Mouse (Mus musculus) olfactory bulb, adult 2 months (tissue): ENCODE measurements around the gene Rabl6. TPM values are rescaled to one million over a fixed set of nuclear protein-coding genes. Genes with fewer than 3 reads are reported as not detected.
A peak's percentile ranks its signal among the peaks of the same experiment; 100 is the strongest.
"Not testable (repeated sequence)": the region's sequence is repeated elsewhere in the genome, so short reads cannot be mapped to it uniquely, and the experiment has no call there.

Source experiments
- H3K27ac ChIP-seq: fragments of 200-500 bp; 2 replicates; pipeline ENCODE4 v1.5.1; 2012; ENCODE audit warnings: low read depth, low read length; ENCODE audit not compliant: insufficient read depth
- H3K4me1 ChIP-seq: fragments of 200-500 bp; 2 replicates; pipeline ENCODE4 v1.6.1; 2012; ENCODE audit warnings: low read length; ENCODE audit not compliant: control insufficient read depth, insufficient read depth
- H3K4me3 ChIP-seq: fragments of 200-500 bp; 2 replicates; pipeline ENCODE4 v1.5.1; 2012; ENCODE audit warnings: mild to moderate bottlenecking, low read depth, low read length, moderate library complexity; ENCODE audit not compliant: insufficient read depth
- CTCF ChIP-seq: fragments of 200-500 bp; IDR thresholded peaks from 2 replicates; pipeline ENCODE4 v1.5.1; 2012; ENCODE audit warnings: low read depth, mild to moderate bottlenecking, low read length, moderate library complexity; ENCODE audit not compliant: insufficient read depth
- POLR2A ChIP-seq: fragments of 200-500 bp; IDR thresholded peaks from 2 replicates; pipeline ENCODE4 v1.6.1; 2012; ENCODE audit warnings: mild to moderate bottlenecking, low read depth, low read length, moderate library complexity; ENCODE audit not compliant: insufficient read depth
- WGBS: fragments of 180-500 bp; shearing (Covaris S2); methylation state at CpG from one replicate; pipeline ENCODE4 v1.1.7; 2018; 5-methylcytosine and 5-hydroxymethylcytosine counted together
- polyA plus RNA-seq: library from polyadenylated mRNA; stranded (reverse); fragments of >200 nt; gene quantifications from 2 replicates; pipeline ENCODE4 v1.2.4, GENCODE M21; 2012; ENCODE audit warnings: low replicate concordance; ENCODE audit not compliant: missing spikeins, insufficient read depth, insufficient read length

Gene Rabl6
- polyA plus RNA-seq, 1 experiment = not detected

GRCm38 (mm10) chr2:25557221-25557963 is 50.9 kb downstream of the Rabl6 start, which contains the start of gene Edf1:
TSS of gene Edf1 (plus strand) at chr2:25557847.
- under 1% methylated on average over 61 of the region's 61 CpGs for WGBS
- Histone ChIP-seq H3K27ac (peak within 1 kb of the TSS; percentile 66), H3K4me1 (peaks cover 3% of the 10 kb centered on the region; the same call in 1 of the 2 replicates), H3K4me3 (peak within 1 kb of the TSS; percentile 83)
- TF ChIP-seq POLR2A = peak; percentile 77
- peak; percentile 12; the same call in 1 of the 2 replicates for TF ChIP-seq CTCF

- no peak overlapping the region for H3K27ac ChIP-seq
Measured at GRCm38 (mm10) chr2:25556296-25556695, 52.0 kb downstream of the Rabl6 start.

DNA sequence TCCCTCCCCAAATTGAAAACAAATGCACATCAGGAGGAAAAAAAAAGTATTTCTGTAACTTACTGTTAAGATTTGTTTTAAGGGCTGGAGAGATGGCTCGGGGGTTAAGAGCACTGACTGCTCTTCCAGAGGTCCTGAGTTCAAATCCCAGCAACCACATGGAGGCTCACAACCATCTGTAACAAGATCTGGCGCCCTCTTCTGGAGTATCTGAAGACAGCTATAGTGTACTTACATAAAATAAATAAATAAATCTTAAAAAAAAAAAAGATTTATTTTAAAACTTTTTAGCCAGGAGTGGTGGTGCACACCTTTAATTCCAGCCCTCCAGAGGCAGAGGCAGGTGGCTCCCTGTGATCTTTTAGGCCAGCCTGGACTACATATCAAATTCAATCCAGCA is 52.8 kb downstream of the Rabl6 start:
- H3K4me3 ChIP-seq, H3K4me1 ChIP-seq, H3K27ac ChIP-seq: not testable (repeated sequence)
- 54% methylated on average over 2 of the region's 2 CpGs for WGBS

More at GRCm38 (mm10) chr2:25556296-25556695, 52.0 kb downstream of the Rabl6 start:
- no peak for TF ChIP-seq POLR2A
- TF ChIP-seq CTCF = no peak
- 63% methylated on average over 1 of the region's 1 CpGs for WGBS
- H3K4me1 ChIP-seq = peaks cover 3% of the 10 kb centered on the region; the same call in 1 of the 2 replicates
- H3K4me3 ChIP-seq = no peak overlapping the region

GRCm38 (mm10) chr2:25553171-25553786 is 55.0 kb downstream of the Rabl6 start:
- not testable (repeated sequence) for H3K4me1 ChIP-seq, H3K4me3 ChIP-seq, H3K27ac ChIP-seq
- 83% methylated on average over 4 of the region's 4 CpGs for WGBS

- TF ChIP-seq POLR2A (no peak), CTCF (no peak)
- H3K4me1 ChIP-seq = 0 out of 2 replicates have a peak, but pooled peaks cover 1% of the 10 kb centered on the region
- H3K4me3 ChIP-seq = no peak overlapping the region
- WGBS = 29% methylated on average over 5 of the region's 5 CpGs
- H3K27ac ChIP-seq = no peak overlapping the region
Measured at GRCm38 (mm10) chr2:25551186-25551585, 57.1 kb downstream of the Rabl6 start.

GRCm38 (mm10) chr2:25549021-25549991 is 59.0 kb downstream of the Rabl6 start:
- Histone ChIP-seq H3K27ac (no peak overlapping the region), H3K4me3 (no peak overlapping the region), H3K4me1 (peaks cover 7% of the 10 kb centered on the region; the same call in 1 of the 2 replicates)
- TF ChIP-seq POLR2A = no peak
- whole genome bisulfite sequencing = 74% methylated on average over 9 of the region's 9 CpGs

DNA sequence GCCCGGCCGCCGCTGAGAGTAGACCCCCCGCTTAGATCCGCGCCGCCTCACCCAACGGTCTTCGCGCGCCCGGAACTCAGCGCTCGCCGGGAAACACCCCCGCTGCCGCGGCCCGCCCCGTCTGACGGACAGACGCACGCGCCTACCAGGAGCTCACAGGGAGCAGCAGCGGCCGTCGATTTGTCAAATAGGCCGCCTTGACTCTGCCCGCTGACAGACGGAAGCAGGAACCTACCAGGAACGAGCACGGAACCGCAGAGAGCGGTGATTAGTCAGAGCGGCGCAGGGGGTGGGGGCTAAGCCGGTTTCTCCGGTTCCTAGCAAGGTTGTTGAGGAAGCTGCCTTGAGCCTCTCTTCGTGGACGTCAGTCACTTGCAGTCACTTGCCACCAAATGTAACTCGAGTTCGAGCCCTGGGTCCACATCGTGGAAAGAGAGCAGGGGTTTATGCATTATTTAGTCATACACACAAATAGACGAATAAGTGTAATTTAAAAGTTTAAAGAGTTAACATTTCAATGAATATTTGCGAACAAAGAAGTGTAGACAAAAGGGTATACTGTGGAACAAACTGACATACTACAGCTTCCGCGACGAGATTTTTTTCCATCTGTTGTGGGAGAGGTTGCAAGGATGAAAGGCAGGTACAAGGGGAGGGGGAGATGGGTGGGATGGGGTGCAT is 61.4 kb downstream of the Rabl6 start, which contains the start of gene Traf2:
Gene Traf2 (minus strand): TSS at position 130 of the 681 bp plus-strand sequence.
- H3K27ac ChIP-seq = peak within 1 kb of the TSS; percentile 37
- TF ChIP-seq CTCF (no peak), POLR2A (peak; percentile 40)
- 2% methylated on average over 48 of the region's 48 CpGs for WGBS
- peaks cover 7% of the 10 kb centered on the region; the same call in 1 of the 2 replicates for H3K4me1 ChIP-seq
- H3K4me3 ChIP-seq = peak within 1 kb of the TSS; percentile 72

DNA sequence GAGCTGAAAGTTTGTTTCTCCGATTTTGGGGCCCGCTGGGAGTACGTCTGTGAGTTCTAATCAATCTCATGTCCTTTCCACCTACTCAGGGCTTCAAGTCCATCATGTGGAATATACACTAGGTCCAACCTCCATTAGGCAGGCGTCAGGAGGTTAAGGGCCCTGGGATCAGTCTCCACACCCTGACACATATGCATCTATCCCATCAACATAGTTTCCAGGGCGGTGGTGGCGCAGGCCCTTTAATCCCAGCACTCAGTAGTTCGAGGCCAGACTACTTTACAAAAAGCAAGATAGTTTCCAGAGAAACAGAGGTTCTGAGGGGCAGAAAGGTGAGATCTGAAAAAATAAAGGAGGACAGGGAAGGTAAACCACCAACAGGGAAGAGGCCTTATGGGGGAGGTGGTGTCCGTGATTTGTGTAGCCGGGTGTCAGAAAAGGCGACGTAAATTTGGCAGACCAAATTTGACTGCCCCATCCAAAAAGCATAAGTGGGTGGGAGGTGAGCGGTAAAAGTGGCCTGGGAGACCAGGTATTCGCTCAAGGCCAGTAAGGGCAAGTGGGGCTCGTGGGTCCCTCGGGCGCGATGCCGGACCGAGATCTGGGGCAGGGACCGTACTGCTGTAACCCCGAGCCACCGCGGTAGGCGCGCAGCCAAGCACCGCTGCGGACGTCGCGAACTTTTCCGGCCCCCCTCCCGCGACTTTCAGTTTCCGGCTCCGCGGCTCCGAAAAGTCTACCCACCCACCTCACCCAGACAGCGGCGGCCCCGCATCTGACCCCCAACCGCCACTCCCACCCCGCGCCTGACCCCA is 62.1 kb downstream of the Rabl6 start:
- Histone ChIP-seq H3K4me1 (peaks cover 7% of the 10 kb centered on the region; the same call in 1 of the 2 replicates), H3K27ac (peak overlapping the region; percentile 37), H3K4me3 (peak overlapping the region; percentile 72)
- TF ChIP-seq CTCF (no peak), POLR2A (no peak)
- 8% methylated on average over 43 of the region's 43 CpGs for WGBS
